Comparison of ENCODE assay signal across 23 mouse cellular contexts in the genomic region with DNA sequence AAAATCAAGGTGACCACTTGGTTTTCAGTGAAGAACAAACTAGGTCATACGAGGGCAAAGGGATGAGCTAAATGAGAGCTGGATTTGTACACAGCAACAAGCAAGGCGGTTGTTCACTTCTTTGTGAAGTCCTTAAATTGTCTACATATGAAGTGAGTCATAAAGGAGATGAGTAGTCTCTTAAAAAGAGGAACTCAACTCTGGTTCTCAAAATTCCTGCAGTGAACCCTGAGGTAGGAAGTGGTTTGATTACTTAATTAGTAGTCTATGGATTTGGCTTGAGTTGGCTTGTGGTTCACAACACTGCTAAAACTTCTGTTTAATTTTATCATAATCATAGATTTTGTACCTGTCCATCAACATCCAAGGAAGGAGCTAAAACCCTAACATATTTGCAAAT.
DNase-seq lines count a peak whose midpoint lies in the region; ATAC-seq and TF ChIP-seq lines count a peak whose summit lies in the region.
"Had no signal": no experiment of that assay in that cellular context is flagged by ENCODE, and none has a peak within 500 bp of the region (broad histone marks: within the 10 kb centered on the region; RNA-seq: fewer than 3 reads in every experiment).

No protein-coding gene starts in this region.

- H3K4me2 ChIP-seq in liver, postnatal 0 days (ENCODE audit: low read depth, low read length) = no peak overlapping the region
- H3K4me2 ChIP-seq: embryonic facial prominence, embryonic 13.5 days; forebrain, embryonic 13.5 days; hindbrain, embryonic 13.5 days had no signal

- DNase-seq in liver, adult 2 months (ENCODE audit: extremely low read depth, low read depth, low spot score) = peak; percentile 17
- DNase-seq in liver, postnatal 0 days = no peak
- DNase-seq in MEL (ENCODE audit: low read depth, low spot score) = peak; percentile 28
- no peak for DNase-seq in ovary, adult 18-20 months (ENCODE audit: low spot score)
- no peak for DNase-seq in layer of hippocampus, postnatal 10 days (ENCODE audit: low spot score in 2 of 2)
- no peak for DNase-seq in left cerebral cortex, adult 9 months (ENCODE audit: low spot score in 2 of 2)
- DNase-seq: adrenal gland, adult 8-10 months; adrenal gland, postnatal 36 days; cerebellum, adult 11 months; cerebellum, adult 8-10 months; cerebellum, postnatal 14 days; gastrocnemius, adult 2 months; gastrocnemius, postnatal 25 days; heart, adult 11 months; heart, postnatal 10 days; heart, postnatal 4 days had no signal

- no peak for ATAC-seq in liver, postnatal 0 days
- ATAC-seq in granulocyte monocyte progenitor cell, adult 5-6 weeks (replicated peaks; ENCODE audit: poor library complexity, severe bottlenecking) = peak; percentile 97
- peak; percentile 86 for ATAC-seq in monocyte, adult 5-6 weeks (replicated peaks; ENCODE audit: insufficient number of reproducible peaks, low FRiP score, low TSS enrichment, poor library complexity, severe bottlenecking)
- ATAC-seq: forebrain, embryonic 13.5 days; hindbrain, postnatal 0 days had no signal

- no peaks in the 10 kb centered on the region for H3K9me3 ChIP-seq in liver, postnatal 0 days (ENCODE audit: low read length)
- no peaks in the 10 kb centered on the region for H3K9me3 ChIP-seq in MEL (replicated peaks; ENCODE audit: insufficient read depth, low read length)
- H3K9me3 ChIP-seq: embryonic facial prominence, embryonic 13.5 days; forebrain, embryonic 13.5 days; hindbrain, embryonic 13.5 days had no signal

- H3K27me3 ChIP-seq in liver, adult 2 months (ENCODE audit: control insufficient read depth, insufficient read depth, low read length) = no peaks in the 10 kb centered on the region
- H3K27me3 ChIP-seq in liver, postnatal 0 days (ENCODE audit: insufficient read depth, low read length) = no peaks in the 10 kb centered on the region
- H3K27me3 ChIP-seq in MEL (ENCODE audit: control insufficient read depth in 1 of 2, insufficient read depth in 2 of 2, low read length in 2 of 2) = no peaks in the 10 kb centered on the region
- H3K27me3 ChIP-seq: CH12.LX; embryonic facial prominence, embryonic 13.5 days; forebrain, embryonic 13.5 days; hindbrain, embryonic 13.5 days had no signal

- no peak overlapping the region for H3K9ac ChIP-seq in liver, adult 2 months (ENCODE audit: low read depth, low read length)
- H3K9ac ChIP-seq in liver, postnatal 0 days (replicated peaks) = no peak overlapping the region
- H3K9ac ChIP-seq in MEL (ENCODE audit: control insufficient read depth, low read depth, low read length, poor library complexity, severe bottlenecking) = no peak overlapping the region
- H3K9ac ChIP-seq: embryonic facial prominence, embryonic 13.5 days; forebrain, embryonic 13.5 days; hindbrain, embryonic 13.5 days had no signal

- H3K79me2 ChIP-seq in liver, adult 2 months (ENCODE audit: control insufficient read depth, insufficient read depth, low read length) = no peaks in the 10 kb centered on the region
- no peaks in the 10 kb centered on the region for H3K79me2 ChIP-seq in MEL (ENCODE audit: control insufficient read depth, insufficient read depth, low read length, poor library complexity)

- H3K27ac ChIP-seq in liver, adult 2 months (replicated peaks; ENCODE audit: insufficient read depth, low read depth, low read length) = no peak overlapping the region
- H3K27ac ChIP-seq in liver, postnatal 0 days (ENCODE audit: low read depth) = no peak overlapping the region
- no peak overlapping the region for H3K27ac ChIP-seq in MEL (ENCODE audit: control insufficient read depth, low read depth, low read length)
- H3K27ac ChIP-seq: embryonic facial prominence, embryonic 13.5 days; forebrain, embryonic 13.5 days; gastrocnemius, adult 2 months; hindbrain, embryonic 13.5 days; hindbrain, postnatal 0 days had no signal

- H3K4me1 ChIP-seq in liver, adult 2 months (ENCODE audit: control insufficient read depth, insufficient read depth, low read length) = no peaks in the 10 kb centered on the region
- no peaks in the 10 kb centered on the region for H3K4me1 ChIP-seq in liver, postnatal 0 days (ENCODE audit: insufficient read depth)
- no peaks in the 10 kb centered on the region for H3K4me1 ChIP-seq in MEL (ENCODE audit: control insufficient read depth in 1 of 2, insufficient read depth in 2 of 2, low read length in 2 of 2)
- H3K4me1 ChIP-seq: embryonic facial prominence, embryonic 13.5 days; forebrain, embryonic 13.5 days; hindbrain, embryonic 13.5 days had no signal

- no peak overlapping the region for H3K4me3 ChIP-seq in liver, adult 2 months (ENCODE audit: insufficient read depth, low read depth, low read length)
- no peak overlapping the region for H3K4me3 ChIP-seq in liver, postnatal 0 days (ENCODE audit: low read depth, low read length)
- no peak overlapping the region for H3K4me3 ChIP-seq in MEL (ENCODE audit: control insufficient read depth in 1 of 2, insufficient read depth in 1 of 2, low read depth in 2 of 2, low read length in 2 of 2)
- H3K4me3 ChIP-seq: embryonic facial prominence, embryonic 13.5 days; forebrain, embryonic 13.5 days; gastrocnemius, adult 2 months; hindbrain, embryonic 13.5 days had no signal

- 70% methylated on average over 2 of the region's 2 CpGs for WGBS in liver, adult 2 months
- WGBS in liver, postnatal 0 days (ENCODE audit: insufficient replicate concordance) = 51% methylated on average over 2 of the region's 2 CpGs

- TF ChIP-seq POLR2A in liver, adult 2 months (IDR thresholded peaks at IDR 0.05; ENCODE audit: extremely low read depth, insufficient read depth, low read length) = no peak
- TF ChIP-seq POLR2A in MEL (IDR thresholded peaks at IDR 0.05; ENCODE audit: control insufficient read depth in 1 of 2, insufficient read depth in 1 of 2, low read depth in 1 of 2, low read length in 2 of 2, poor library complexity in 1 of 2) = no peak

- no peak for TF ChIP-seq EP300 in liver, postnatal 0 days (IDR thresholded peaks at IDR 0.05; ENCODE audit: low read depth)
- TF ChIP-seq EP300 in MEL (IDR thresholded peaks at IDR 0.05; ENCODE audit: low read depth in 1 of 2, low read length in 2 of 2) = no peak

- no peaks in the 10 kb centered on the region for H3K36me3 ChIP-seq in liver, adult 2 months (ENCODE audit: control insufficient read depth, insufficient read depth, low read length)
- no peaks in the 10 kb centered on the region for H3K36me3 ChIP-seq in liver, postnatal 0 days (replicated peaks; ENCODE audit: insufficient read depth, low read length)
- H3K36me3 ChIP-seq in MEL (ENCODE audit: control insufficient read depth in 1 of 2, insufficient read depth in 2 of 2, low read length in 2 of 2) = no peaks in the 10 kb centered on the region
- H3K36me3 ChIP-seq: embryonic facial prominence, embryonic 13.5 days; hindbrain, embryonic 13.5 days had no signal

- no peak for TF ChIP-seq CTCF in liver, adult 2 months (IDR thresholded peaks at IDR 0.05; ENCODE audit: low read depth, low read length)
- no peak for TF ChIP-seq CTCF in liver, postnatal 0 days (IDR thresholded peaks at IDR 0.05; ENCODE audit: low read depth)
- TF ChIP-seq CTCF in MEL (IDR thresholded peaks at IDR 0.05 in 2 of 3, conservative IDR thresholded peaks at IDR 0.05 in 1 of 3; ENCODE audit: control insufficient read depth in 1 of 3, insufficient read depth in 1 of 3, low read depth in 2 of 3, low read length in 3 of 3, poor library complexity in 1 of 3, severe bottlenecking in 1 of 3) = no peak

- TF ChIP-seq RAD21 in MEL (IDR thresholded peaks at IDR 0.05; ENCODE audit: low read depth, low read length) = no peak

TF ChIP-seq in MEL, 35 proteins besides CTCF, POLR2A, EP300 and RAD21:
- TF ChIP-seq TBP (IDR thresholded peaks at IDR 0.05; ENCODE audit: low read depth, low read length) (no peak), UBTF (IDR thresholded peaks at IDR 0.05; ENCODE audit: borderline replicate concordance, insufficient read depth, low read depth, low read length) (no peak), NRF1 (IDR thresholded peaks at IDR 0.05; ENCODE audit: insufficient read depth, low read depth, low read length, poor library complexity, severe bottlenecking) (no peak), ZC3H11A (IDR thresholded peaks at IDR 0.05; ENCODE audit: low read depth, low read length) (no peak), BHLHE40 (IDR thresholded peaks at IDR 0.05; ENCODE audit: borderline replicate concordance, low read depth, low read length) (no peak), RCOR1 (IDR thresholded peaks at IDR 0.05; ENCODE audit: low read depth, low read length) (no peak), ZNF384 (IDR thresholded peaks at IDR 0.05; ENCODE audit: low read depth, low read length) (no peak), POLR2AphosphoS5 (IDR thresholded peaks at IDR 0.05; ENCODE audit: borderline replicate concordance, low read depth, low read length) (no peak), MAX (IDR thresholded peaks at IDR 0.05; ENCODE audit: low read length) (no peak), USF1 (IDR thresholded peaks at IDR 0.05; ENCODE audit: low read depth, low read length) (no peak), TAL1 (IDR thresholded peaks at IDR 0.05; ENCODE audit: low read length) (no peak), MYB (IDR thresholded peaks at IDR 0.05; ENCODE audit: low read depth, low read length) (no peak), HCFC1 (IDR thresholded peaks at IDR 0.05; ENCODE audit: low read depth, low read length) (no peak)

Comparison
In these comparisons a context has a peak if more than half of its experiments do, and no peak if none do; other contexts are left out.
1. DNase-seq: peak in liver, adult 2 months (single experiment) and MEL (single experiment); none in liver, postnatal 0 days (single experiment), ovary, adult 18-20 months (single experiment), layer of hippocampus, postnatal 10 days (0 of 2) and left cerebral cortex, adult 9 months (0 of 2).